Mouse (Mus musculus) granulocyte monocyte progenitor cell, adult 5-6 weeks (primary cell): ENCODE measurements around the gene Cacna1i. TPM values are rescaled to one million over a fixed set of nuclear protein-coding genes. Genes with fewer than 3 reads are reported as not detected.

ENCODE experiments used
- ATAC-seq: replicated peaks from 2 replicates; pipeline ENCODE4 v1.8.0; 2016; ENCODE audit warnings: mild to moderate bottlenecking, moderate TSS enrichment, inconsistent platforms; ENCODE audit not compliant: poor library complexity, severe bottlenecking
- total RNA-seq, 2 experiments: library from RNA; stranded (forward) in 1 of 2; stranded (reverse) in 1 of 2; fragments of 200-712, 200-1000 nt in 1 of 2; fragments of >200 nt in 1 of 2; fragmentation: Nextera tagmentation in 1 of 2; gene quantifications; 2 replicates each; pipeline ENCODE4 v1.2.3; 2014 to 2017

The Cacna1i gene
- total RNA-seq, 2 experiments from 2014 or later = not detected

- ATAC-seq = peak; percentile 47
Measured at GRCm38 (mm10) chr15:80266281-80266680, 20.8 kb upstream of the Cacna1i start.

- ATAC-seq = no peak
Measured at GRCm38 (mm10) chr15:80271858-80272396, 15.1 kb upstream of the Cacna1i start.

- ATAC-seq = no peak
Measured at GRCm38 (mm10) chr15:80277107-80277506, 9.9 kb upstream of the Cacna1i start.

- ATAC-seq = peak; percentile 42; the same call in 1 of the 2 replicates
Measured at GRCm38 (mm10) chr15:80277625-80278024, 9.4 kb upstream of the Cacna1i start.

- ATAC-seq = no peak
Measured at GRCm38 (mm10) chr15:80278121-80278759, 8.8 kb upstream of the Cacna1i start.

- ATAC-seq = no peak
Measured at GRCm38 (mm10) chr15:80279053-80279452, 8.0 kb upstream of the Cacna1i start.

GRCm38 (mm10) chr15:80280646-80281045 lies 6.4 kb upstream of the Cacna1i start:
- 0 out of 2 replicates have a peak, but pooled peaks have one; percentile 20 for ATAC-seq

GRCm38 (mm10) chr15:80288036-80288435 lies 998 bp downstream of the Cacna1i start:
- ATAC-seq = no peak

GRCm38 (mm10) chr15:80289436-80289835 lies 2.4 kb downstream of the Cacna1i start:
- peak; percentile 54 for ATAC-seq

- no peak for ATAC-seq
Measured at GRCm38 (mm10) chr15:80297146-80297545, 10.1 kb downstream of the Cacna1i start.

- ATAC-seq = no peak
Measured at GRCm38 (mm10) chr15:80303779-80304178, 16.7 kb downstream of the Cacna1i start.

GRCm38 (mm10) chr15:80304188-80304587 lies 17.1 kb downstream of the Cacna1i start:
- ATAC-seq = no peak

GRCm38 (mm10) chr15:80306146-80306545 lies 19.1 kb downstream of the Cacna1i start:
- no peak for ATAC-seq

- no peak for ATAC-seq
Measured at GRCm38 (mm10) chr15:80314731-80315130, 27.7 kb downstream of the Cacna1i start.

- ATAC-seq = no peak
Measured at GRCm38 (mm10) chr15:80316966-80317634, 30.1 kb downstream of the Cacna1i start.

- ATAC-seq = no peak
Measured at GRCm38 (mm10) chr15:80317841-80318530, 30.9 kb downstream of the Cacna1i start.

GRCm38 (mm10) chr15:80318543-80319255 lies 31.7 kb downstream of the Cacna1i start:
- ATAC-seq = no peak

- ATAC-seq = no peak
Measured at GRCm38 (mm10) chr15:80319315-80319714, 32.3 kb downstream of the Cacna1i start.

GRCm38 (mm10) chr15:80319921-80320320 lies 32.9 kb downstream of the Cacna1i start:
- ATAC-seq = no peak

- no peak for ATAC-seq
Measured at GRCm38 (mm10) chr15:80325207-80325606, 38.2 kb downstream of the Cacna1i start.
